Mouse (Mus musculus): ENCODE results near the gene Olfr934.
A peak's percentile ranks its signal among the peaks of the same experiment; 100 is the strongest.

Olfr934 gene

DNA sequence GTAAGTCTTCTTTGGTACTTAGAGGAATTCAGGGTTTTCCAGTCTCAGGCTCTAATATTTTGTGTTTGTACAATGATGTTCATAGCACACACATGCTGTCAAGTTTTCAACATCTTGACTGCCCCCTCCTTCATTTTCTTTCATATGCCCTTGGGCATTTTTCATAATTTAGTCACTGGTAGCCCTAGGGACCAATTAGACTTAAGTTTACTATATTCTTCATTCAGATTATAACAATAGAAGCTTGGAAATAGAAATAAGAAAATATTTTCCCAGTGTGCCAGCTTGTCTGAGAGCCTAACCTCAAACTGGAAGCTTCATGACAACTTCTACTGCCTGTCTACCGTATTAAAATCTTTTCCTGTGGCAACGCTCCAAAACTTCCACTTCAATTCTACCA is at the start of gene Olfr934:
TSS of gene Olfr934 (minus strand) at position 101 of the 400 bp plus-strand sequence.
- DNase-seq (ENCODE audit: low spot score in 2 of 2) = no peak

DNA sequence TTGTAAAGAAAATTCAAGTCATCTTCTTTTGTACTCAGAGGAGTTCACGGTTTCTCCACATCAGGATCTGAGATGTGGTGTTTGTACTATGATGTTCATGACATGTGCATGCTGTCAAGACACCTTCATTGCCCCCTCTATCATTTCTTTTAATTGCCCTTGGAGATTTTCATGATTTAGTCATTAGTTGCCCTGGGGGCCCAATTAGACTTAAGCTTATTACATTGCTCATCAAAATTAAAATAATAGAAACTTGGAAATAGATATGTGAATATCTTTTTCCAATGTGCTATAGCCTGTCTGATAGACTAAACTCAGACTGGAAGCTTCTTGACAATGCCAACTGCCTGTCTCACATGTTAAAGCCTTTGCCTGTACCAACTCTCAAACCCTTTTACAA is 35.2 kb upstream of the Olfr934 start, which contains the start of gene Olfr146:
TSS of gene Olfr146 (minus strand) at position 101 of the 400 bp plus-strand sequence.
- DNase-seq (ENCODE audit: low spot score in 2 of 2) = no peak

DNA sequence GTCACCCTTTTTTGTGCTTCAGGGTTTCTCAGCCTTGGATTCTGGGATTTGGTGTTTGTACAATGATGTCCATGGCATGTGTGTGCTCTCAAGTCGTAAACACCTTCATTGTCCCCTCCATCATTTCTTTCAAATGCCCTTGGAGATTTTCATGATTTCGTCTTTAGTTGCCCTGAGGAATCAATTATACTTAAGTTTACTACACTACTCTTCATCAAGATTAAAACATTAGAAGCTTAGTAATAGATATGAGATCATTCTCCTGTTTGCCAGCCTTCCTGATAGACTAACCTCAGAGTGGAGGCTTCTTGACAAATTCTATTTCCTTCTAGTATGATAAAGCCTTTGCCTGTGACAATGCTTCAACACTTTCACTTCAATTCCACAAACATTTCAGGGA is 11.5 kb upstream of the Olfr934 start, which contains the start of gene Olfr935:
TSS of gene Olfr935 (minus strand) at position 101 of the 400 bp plus-strand sequence.
- no peak for DNase-seq (ENCODE audit: low spot score in 2 of 2)

DNA sequence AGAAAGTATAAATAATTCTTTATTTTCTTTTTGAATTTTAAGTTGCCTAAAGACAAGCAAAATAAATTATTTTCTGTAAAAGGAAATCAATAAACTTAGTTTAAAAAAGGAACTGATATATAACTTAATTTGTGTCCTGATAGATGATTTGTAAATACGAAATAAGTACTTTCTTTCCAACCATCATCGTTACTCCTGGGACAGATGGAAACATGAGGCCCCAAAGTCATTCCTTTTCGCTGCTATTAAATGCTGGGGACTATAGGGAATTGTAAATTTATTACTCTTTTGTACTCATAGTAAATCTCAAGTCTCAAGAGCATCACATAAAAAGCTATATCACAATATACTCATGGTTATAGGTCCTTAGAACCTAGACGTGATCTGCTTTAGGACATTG is 16.1 kb downstream of the Olfr934 start, which contains the start of gene Olfr933:
TSS of gene Olfr933 (plus strand) at position 301 of the 400 bp plus-strand sequence.
- no peak for DNase-seq (ENCODE audit: low spot score in 2 of 2)

- no peak for DNase-seq (ENCODE audit: low spot score in 2 of 2)
Measured at GRCm38 (mm10) chr9:38954124-38954416, 34.0 kb downstream of the Olfr934 start.

- peak; percentile 30 to 45 for DNase-seq (ENCODE audit: low spot score in 2 of 2)
Measured at GRCm38 (mm10) chr9:38953401-38954123, 34.6 kb downstream of the Olfr934 start.
